Mouse (Mus musculus): Measurements from ENCODE around the gene 1700001O22Rik. TPM values are rescaled to one million over a fixed set of nuclear protein-coding genes. Genes with fewer than 3 reads are reported as not detected.

The 1700001O22Rik gene
- polyA plus RNA-seq, 1 experiment, result not detected

- H3K4me1 ChIP-seq (ENCODE audit: control insufficient read depth, insufficient read depth, insufficient read length, low read length), result peaks cover 20% of the 10 kb centered on the region
- no peak overlapping the region for H3K4me3 ChIP-seq (ENCODE audit: insufficient read depth, low read depth, low read length)
- no peak overlapping the region for H3K27ac ChIP-seq (replicated peaks; ENCODE audit: low read depth, low read length)
Observed at GRCm38 (mm10) chr2:30755985-30756765, 47.3 kb downstream of the 1700001O22Rik start.

- H3K4me3 ChIP-seq (ENCODE audit: insufficient read depth, low read depth, low read length), result no peak overlapping the region
- peaks cover 16% of the 10 kb centered on the region for H3K4me1 ChIP-seq (ENCODE audit: control insufficient read depth, insufficient read depth, insufficient read length, low read length)
- 0 out of 2 replicates have a peak overlapping the region, but pooled peaks have one; percentile 2 for H3K27ac ChIP-seq (replicated peaks; ENCODE audit: low read depth, low read length)
Observed at GRCm38 (mm10) chr2:30754831-30755230, 48.6 kb downstream of the 1700001O22Rik start.

GRCm38 (mm10) chr2:30753219-30753618, 50.2 kb downstream of the 1700001O22Rik start:
- Histone ChIP-seq H3K4me3 (ENCODE audit: insufficient read depth, low read depth, low read length) (no peak overlapping the region), H3K27ac (replicated peaks; ENCODE audit: low read depth, low read length) (peak overlapping the region; percentile 36), H3K4me1 (ENCODE audit: control insufficient read depth, insufficient read depth, insufficient read length, low read length) (peaks cover 4% of the 10 kb centered on the region)

- no peak overlapping the region for H3K27ac ChIP-seq (replicated peaks; ENCODE audit: low read depth, low read length)
- peaks cover 4% of the 10 kb centered on the region for H3K4me1 ChIP-seq (ENCODE audit: control insufficient read depth, insufficient read depth, insufficient read length, low read length)
- H3K4me3 ChIP-seq (ENCODE audit: insufficient read depth, low read depth, low read length), result no peak overlapping the region
Observed at GRCm38 (mm10) chr2:30752471-30752870, 51.0 kb downstream of the 1700001O22Rik start.

- Histone ChIP-seq H3K27ac (replicated peaks; ENCODE audit: low read depth, low read length) (peak overlapping the region; percentile 61), H3K4me3 (ENCODE audit: insufficient read depth, low read depth, low read length) (no peak overlapping the region), H3K4me1 (ENCODE audit: control insufficient read depth, insufficient read depth, insufficient read length, low read length) (peaks cover 4% of the 10 kb centered on the region)
Observed at GRCm38 (mm10) chr2:30750025-30750424, 53.4 kb downstream of the 1700001O22Rik start.

GRCm38 (mm10) chr2:30747602-30748162, 55.8 kb downstream of the 1700001O22Rik start:
- Histone ChIP-seq H3K27ac (replicated peaks; ENCODE audit: low read depth, low read length) (no peak overlapping the region), H3K4me1 (ENCODE audit: control insufficient read depth, insufficient read depth, insufficient read length, low read length) (peaks cover 8% of the 10 kb centered on the region), H3K4me3 (ENCODE audit: insufficient read depth, low read depth, low read length) (no peak overlapping the region)

Other genes with a start within 250 kb of the 1700001O22Rik start
- gene Cstad, start 208.6 kb downstream of the 1700001O22Rik start, polyA plus RNA-seq (2012; ENCODE audit: insufficient read depth, insufficient read length, missing spikeins), result not detected in 2 replicates
- gene Ntmt1, start 4.2 kb upstream of the 1700001O22Rik start, polyA plus RNA-seq (2012; ENCODE audit: insufficient read depth, insufficient read length, missing spikeins), result 14.6 and 22.2 TPM in 2 replicates
- gene Asb6, start 26.7 kb upstream of the 1700001O22Rik start, polyA plus RNA-seq (2012; ENCODE audit: insufficient read depth, insufficient read length, missing spikeins), result 4.3 and 5.6 TPM in 2 replicates
- gene Prrx2, start 31.3 kb upstream of the 1700001O22Rik start, polyA plus RNA-seq (2012; ENCODE audit: insufficient read depth, insufficient read length, missing spikeins), result not detected in 2 replicates
- 15.6 and 20.6 TPM in 2 replicates for gene Ptges, start 126.2 kb upstream of the 1700001O22Rik start, polyA plus RNA-seq (2012; ENCODE audit: insufficient read depth, insufficient read length, missing spikeins)
- 13.7 and 14.0 TPM in 2 replicates for gene Tor1b, start 149.3 kb upstream of the 1700001O22Rik start, polyA plus RNA-seq (2012; ENCODE audit: insufficient read depth, insufficient read length, missing spikeins)
- 20.5 and 26.0 TPM in 2 replicates for gene Tor1a, start 164.3 kb upstream of the 1700001O22Rik start, polyA plus RNA-seq (2012; ENCODE audit: insufficient read depth, insufficient read length, missing spikeins)
- gene BC005624, start 178.5 kb upstream of the 1700001O22Rik start, polyA plus RNA-seq (2012; ENCODE audit: insufficient read depth, insufficient read length, missing spikeins), result 19.9 and 27.2 TPM in 2 replicates
- 7.3 and 7.7 TPM in 2 replicates for gene Usp20, start 178.6 kb upstream of the 1700001O22Rik start, polyA plus RNA-seq (2012; ENCODE audit: insufficient read depth, insufficient read length, missing spikeins)

Measured in brown adipose tissue, adult 24 weeks (tissue).